Mouse (Mus musculus): Measurements from ENCODE around the gene Glod5.

Glod5 gene

GRCm38 (mm10) chrX:7968226-7968625 lies 50.1 kb downstream of the Glod5 start:
- DNase-seq (ENCODE audit: low read depth, low spot score): no peak

DNA sequence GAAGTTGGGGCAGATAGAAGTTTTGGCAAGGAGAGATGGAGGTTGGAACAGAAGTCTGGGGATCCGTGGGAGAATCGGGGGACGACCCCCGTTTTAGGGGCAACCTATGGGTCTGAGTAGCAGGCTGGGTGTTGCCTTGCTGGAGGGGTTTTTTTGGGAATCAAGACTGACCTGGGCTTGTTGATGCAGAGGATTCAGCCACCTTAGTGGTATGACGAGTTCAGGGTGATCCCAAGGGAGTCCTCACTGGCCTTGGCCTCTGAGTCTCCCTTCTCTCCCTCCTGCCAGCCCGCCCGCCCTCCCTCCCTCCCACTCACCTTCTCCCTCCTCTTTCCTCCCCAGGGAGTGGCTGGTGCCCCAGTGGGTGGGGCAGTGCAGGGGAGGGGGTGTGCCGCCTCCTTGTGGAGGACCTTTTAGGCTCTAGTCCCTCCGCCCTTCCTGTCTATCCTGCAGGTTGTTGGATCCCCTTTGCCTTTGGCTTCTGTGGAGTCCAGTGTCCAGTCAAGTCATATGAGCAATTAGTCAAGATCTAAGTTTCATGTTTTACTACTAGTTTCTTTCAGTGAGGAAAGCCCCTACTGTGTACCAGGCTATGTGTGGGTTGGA lies 50.6 kb downstream of the Glod5 start:
- DNase-seq (ENCODE audit: low read depth, low spot score): no peak

DNA sequence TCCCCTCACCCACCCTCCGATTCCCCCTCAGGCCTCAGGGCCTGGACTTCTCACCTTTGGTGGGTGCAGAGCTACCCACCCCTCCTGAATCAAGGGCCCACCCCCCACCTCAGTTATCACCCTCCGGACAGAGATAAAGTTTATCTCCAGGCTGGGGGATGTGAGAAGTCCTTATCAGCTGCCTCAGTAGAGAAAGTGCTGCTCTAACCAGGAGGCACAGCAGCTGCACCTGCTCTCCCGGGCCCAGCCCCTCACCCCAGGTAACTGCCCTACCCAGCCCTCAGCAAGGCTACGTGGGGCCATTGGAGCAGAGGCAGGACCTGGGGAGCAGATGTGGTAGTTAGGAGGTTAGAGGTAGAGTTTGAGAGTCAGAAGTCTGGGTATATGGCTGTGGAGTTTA lies 52.1 kb downstream of the Glod5 start:
- DNase-seq (ENCODE audit: low read depth, low spot score): no peak

- no peak for DNase-seq (ENCODE audit: low read depth, low spot score)
These were observed 54.3 kb downstream of the Glod5 start for GRCm38 (mm10) chrX:7963829-7964626.

- DNase-seq (ENCODE audit: low read depth, low spot score): no peak
These were observed 59.4 kb downstream of the Glod5 start for GRCm38 (mm10) chrX:7958868-7959267.
